Mouse (Mus musculus) intestine, embryonic 14.5 days (tissue): ENCODE measurements around the gene Cisd3. TPM values are rescaled to one million over a fixed set of nuclear protein-coding genes. Genes with fewer than 3 reads are reported as not detected.

Source experiments
- ATAC-seq: fragments of 200-750 bp; cut with Nextera tagmentation; replicated peaks from 2 replicates; pipeline ENCODE4 v1.8.0; 2017; ENCODE audit warnings: low read depth, moderate number of reproducible peaks, moderate TSS enrichment, moderate library complexity; ENCODE audit not compliant: low FRiP score, low TSS enrichment
- DNase-seq: peaks from one replicate; pipeline ENCODE4 v3.0.0-alpha.2; 2018; ENCODE audit warnings: low spot score
- H3K27ac ChIP-seq: fragments of 300-500 bp; sonication (generic); 2 replicates; pipeline ENCODE4 v1.5.1; 2014; ENCODE audit warnings: low read depth, mild to moderate bottlenecking, control low read depth
- H3K27me3 ChIP-seq: fragments of 300-500 bp; sonication (generic); replicated peaks from 2 replicates; pipeline ENCODE4 v1.6.1; 2014; ENCODE audit warnings: low read length, control low read depth; ENCODE audit not compliant: control insufficient read depth, insufficient read depth
- H3K36me3 ChIP-seq: fragments of 300-500 bp; sonication (generic); 2 replicates; pipeline ENCODE4 v1.6.1; 2014; ENCODE audit warnings: low read length, control low read depth; ENCODE audit not compliant: control insufficient read depth, insufficient read depth
- H3K4me1 ChIP-seq: fragments of 300-500 bp; sonication (generic); replicated peaks from 2 replicates; pipeline ENCODE4 v1.6.1; 2014; ENCODE audit warnings: low read length, control low read depth, mixed read lengths; ENCODE audit not compliant: control insufficient read depth, insufficient read depth
- H3K4me2 ChIP-seq: fragments of 300-500 bp; sonication (generic); 2 replicates; pipeline ENCODE4 v1.6.1; 2014; ENCODE audit warnings: low read length
- H3K4me3 ChIP-seq: fragments of 300-500 bp; sonication (generic); 2 replicates; pipeline ENCODE4 v1.5.1; 2014; ENCODE audit warnings: low read depth, low read length, control low read depth, mixed read lengths
- H3K9ac ChIP-seq: fragments of 300-500 bp; sonication (generic); 2 replicates; pipeline ENCODE4 v1.6.1; 2014; ENCODE audit warnings: mild to moderate bottlenecking, low read length
- H3K9me3 ChIP-seq: fragments of 300-500 bp; sonication (generic); 2 replicates; pipeline ENCODE4 v1.6.1; 2016; ENCODE audit warnings: low read length, control low read depth; ENCODE audit not compliant: control insufficient read depth
- WGBS: fragments of 180-500 bp; shearing (Covaris S2); extraction: QIAGEN DNeasy Blood & Tissue Kit; methylation state at CpG from one replicate; pipeline ENCODE4 v1.1.7; 2014; 5-methylcytosine and 5-hydroxymethylcytosine counted together
- polyA plus RNA-seq: library from polyadenylated mRNA; unstranded; fragments of >200 nt; fragmentation: Nextera tagmentation; extraction: Ambion mirVana; gene quantifications from 2 replicates; pipeline ENCODE4 v1.2.1, GENCODE M21; 2014

Gene Cisd3
- polyA plus RNA-seq, 1 experiment from 2014 or later = 47.9 TPM

DNA sequence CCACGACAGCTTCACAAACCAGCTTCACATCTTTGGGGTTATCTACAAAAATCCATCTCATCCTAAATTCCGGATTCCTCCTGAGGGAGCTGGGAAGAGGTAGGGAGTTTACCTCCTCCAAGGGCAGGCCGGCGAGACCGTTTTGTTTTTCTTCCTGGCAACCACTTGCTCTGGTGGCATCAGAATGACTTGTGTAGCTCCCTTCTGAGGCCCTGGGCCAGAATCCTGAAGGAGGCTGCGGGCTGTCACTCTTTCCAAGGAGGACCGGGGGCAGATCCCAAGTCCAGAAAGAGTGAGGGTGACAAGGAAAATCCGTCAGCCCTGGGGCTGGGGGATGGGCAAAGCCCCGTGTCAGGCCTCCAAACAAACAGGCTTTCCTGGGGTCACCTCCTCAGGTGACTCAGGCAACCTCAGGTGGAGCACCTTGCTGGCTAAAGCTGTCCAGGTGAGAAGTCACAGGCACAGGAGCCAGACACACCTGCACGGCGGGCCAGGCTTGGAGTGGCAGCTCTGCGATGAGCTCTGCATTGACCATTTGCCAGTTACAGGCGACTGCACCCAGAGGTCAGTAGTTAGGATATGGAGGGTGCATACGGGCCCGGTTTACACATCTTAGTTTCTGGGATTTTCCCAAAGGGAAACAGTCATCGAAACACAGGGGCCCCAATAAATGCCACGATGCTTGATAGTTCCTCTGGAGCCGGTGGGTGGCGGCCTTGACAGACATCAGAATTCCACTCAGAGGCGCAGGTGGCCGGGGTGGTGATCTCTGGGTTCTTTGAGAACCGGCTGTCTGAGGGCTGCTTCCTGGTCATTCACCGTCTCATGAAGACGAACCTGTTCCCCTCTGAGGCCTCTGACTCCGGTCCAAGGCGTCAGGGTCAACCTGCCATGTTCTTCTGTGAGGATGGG, 32.0 kb downstream of the Cisd3 start:
- peaks cover 78% of the 10 kb centered on the region for H3K36me3 ChIP-seq
- 85% methylated on average over 26 of the region's 26 CpGs for WGBS

DNA sequence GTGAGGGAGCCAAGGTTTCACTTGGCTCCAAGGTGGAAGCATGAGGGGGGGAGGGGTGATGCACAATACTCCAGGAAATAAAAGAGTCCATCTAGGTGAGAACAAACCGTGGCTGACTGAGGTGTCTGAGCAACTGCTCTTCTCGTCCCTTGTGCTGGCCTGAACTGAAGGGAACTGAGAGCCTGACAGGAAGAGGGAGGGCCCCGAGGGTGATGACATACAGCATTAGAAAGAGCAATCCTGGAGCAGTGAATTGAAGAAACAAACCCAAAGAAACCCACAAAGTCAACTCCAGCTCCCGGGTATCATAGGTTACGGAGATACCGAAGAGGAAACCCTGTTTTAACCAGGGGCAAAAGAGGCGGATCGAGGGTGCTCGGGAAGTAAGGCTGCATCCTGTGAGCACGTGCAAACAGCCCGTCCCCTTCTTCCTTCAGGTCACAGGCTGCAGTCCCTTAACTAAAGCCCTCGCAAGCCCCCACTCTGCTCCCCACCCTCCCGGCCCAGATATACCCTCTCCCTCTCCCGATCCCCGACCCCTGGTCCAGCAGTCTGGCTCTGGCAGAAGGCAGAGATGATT, 32.7 kb downstream of the Cisd3 start:
- H3K9me3 ChIP-seq = peaks cover 4% of the 10 kb centered on the region; the same call in 1 of the 2 replicates
- no peak overlapping the region for H3K4me3 ChIP-seq
- DNase-seq (no peak), ATAC-seq (no peak)
- no peaks in the 10 kb centered on the region for H3K4me1 ChIP-seq
- 79% methylated on average over 15 of the region's 15 CpGs for WGBS
- H3K27ac ChIP-seq = no peak overlapping the region
- H3K27me3 ChIP-seq = no peaks in the 10 kb centered on the region
- H3K9ac ChIP-seq = no peak overlapping the region
- no peak overlapping the region for H3K4me2 ChIP-seq
- peaks cover 80% of the 10 kb centered on the region for H3K36me3 ChIP-seq

More for the DNA sequence above, 32.0 kb downstream of the Cisd3 start:
- no peaks in the 10 kb centered on the region for H3K4me1 ChIP-seq
- ATAC-seq (no peak), DNase-seq (no peak)
- H3K4me2 ChIP-seq = no peak overlapping the region
- no peak overlapping the region for H3K9ac ChIP-seq
- no peaks in the 10 kb centered on the region for H3K27me3 ChIP-seq
- H3K9me3 ChIP-seq = peaks cover 4% of the 10 kb centered on the region; the same call in 1 of the 2 replicates
- H3K4me3 ChIP-seq = no peak overlapping the region
- no peak overlapping the region for H3K27ac ChIP-seq

DNA sequence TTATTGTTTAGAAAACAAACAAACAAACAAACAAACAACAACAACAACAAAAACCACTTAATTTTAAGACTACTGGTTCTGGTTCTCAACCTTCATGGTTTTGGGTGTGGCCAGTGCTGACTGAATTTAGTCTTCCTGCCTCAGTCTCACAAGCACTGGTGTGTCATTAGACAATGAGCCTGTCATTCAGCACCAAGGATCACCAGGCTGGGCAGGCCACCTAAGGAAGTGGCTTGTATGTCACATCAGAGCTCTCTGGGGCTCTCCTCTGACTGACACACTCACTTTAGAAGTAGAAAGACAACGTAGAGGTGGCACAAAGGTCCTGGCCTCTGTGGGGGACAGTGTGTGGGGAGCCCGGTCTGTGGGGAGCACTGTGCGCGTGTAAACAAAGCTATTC, 33.4 kb downstream of the Cisd3 start:
- H3K4me2 ChIP-seq = no peak overlapping the region
- H3K27me3 ChIP-seq = no peaks in the 10 kb centered on the region
- DNase-seq = no peak
- 89% methylated on average over 4 of the region's 4 CpGs for WGBS
- no peak overlapping the region for H3K27ac ChIP-seq
- no peak for ATAC-seq
- peaks cover 80% of the 10 kb centered on the region for H3K36me3 ChIP-seq
- no peak overlapping the region for H3K4me3 ChIP-seq
- peaks cover 4% of the 10 kb centered on the region; the same call in 1 of the 2 replicates for H3K9me3 ChIP-seq
- H3K4me1 ChIP-seq = no peaks in the 10 kb centered on the region
- no peak overlapping the region for H3K9ac ChIP-seq

DNA sequence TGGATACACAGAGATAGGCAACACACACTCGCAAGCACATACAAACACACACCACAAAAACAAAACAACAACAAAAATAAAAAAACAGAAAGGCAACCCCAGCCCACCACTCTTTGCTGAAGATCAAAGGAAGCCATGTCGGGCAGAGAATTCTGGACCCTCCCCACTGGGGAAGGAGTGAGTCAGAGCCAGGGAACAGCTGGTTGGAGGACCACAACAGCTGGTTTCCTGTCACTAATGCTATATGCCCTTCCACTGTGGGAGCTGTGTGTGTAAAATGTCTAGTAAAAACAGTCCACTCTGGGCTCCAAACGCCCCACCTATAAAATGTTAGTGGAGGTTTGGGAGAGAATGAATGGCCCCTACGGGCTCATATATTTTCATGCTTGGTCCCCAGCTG, 35.7 kb downstream of the Cisd3 start:
- ATAC-seq (no peak), DNase-seq (no peak)
- no peak overlapping the region for H3K27ac ChIP-seq
- peaks cover 95% of the 10 kb centered on the region for H3K36me3 ChIP-seq
- no peaks in the 10 kb centered on the region for H3K4me1 ChIP-seq
- no peaks in the 10 kb centered on the region for H3K27me3 ChIP-seq
- WGBS = 89% methylated on average over 4 of the region's 4 CpGs
- H3K9me3 ChIP-seq = peaks cover 4% of the 10 kb centered on the region; the same call in 1 of the 2 replicates
- no peak overlapping the region for H3K9ac ChIP-seq
- no peak overlapping the region for H3K4me3 ChIP-seq
- no peak overlapping the region for H3K4me2 ChIP-seq

DNA sequence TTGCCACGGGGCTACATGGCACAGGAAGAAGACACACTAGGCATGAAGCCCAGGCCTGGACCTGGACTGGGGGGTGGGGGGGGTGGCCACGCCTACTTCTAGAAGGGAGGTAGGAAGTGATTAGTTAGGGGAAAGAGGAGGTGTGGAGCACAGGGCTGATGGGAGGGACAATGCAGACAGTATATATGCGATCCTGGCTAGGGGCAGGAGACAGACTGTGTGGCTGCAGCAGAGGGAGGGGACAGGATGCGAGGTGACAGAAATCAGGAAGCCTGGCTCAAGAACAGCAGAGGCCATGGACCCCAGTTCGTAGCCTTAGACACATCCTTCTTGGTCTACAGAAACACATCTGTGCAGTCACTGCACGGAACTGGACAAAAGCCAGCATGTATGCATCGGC, 38.1 kb downstream of the Cisd3 start:
- WGBS = 80% methylated on average over 7 of the region's 7 CpGs
- no peak for ATAC-seq
- peaks cover 95% of the 10 kb centered on the region for H3K36me3 ChIP-seq

DNA sequence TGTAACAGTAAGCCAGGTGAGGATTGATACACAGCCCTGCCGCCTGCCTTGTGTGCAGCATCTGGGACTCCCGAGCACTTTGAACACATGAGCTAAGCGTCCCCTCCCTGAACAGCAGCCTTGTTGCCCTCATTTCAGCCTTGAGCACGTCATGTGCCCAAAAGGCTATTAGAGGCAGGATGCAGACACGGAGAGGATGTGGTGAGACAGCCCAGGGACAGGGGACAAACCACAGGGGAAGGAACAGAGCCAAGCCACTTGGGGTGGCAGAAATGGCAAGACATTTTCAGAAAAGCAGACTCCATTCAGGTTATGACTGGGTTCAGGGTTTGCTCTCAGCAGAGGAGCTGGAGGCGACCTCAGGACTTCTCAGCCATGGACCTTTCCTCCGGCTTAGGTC, 42.7 kb downstream of the Cisd3 start:
- no peak overlapping the region for H3K27ac ChIP-seq
- no peak overlapping the region for H3K9ac ChIP-seq
- DNase-seq (no peak), ATAC-seq (no peak)
- H3K27me3 ChIP-seq = no peaks in the 10 kb centered on the region
- H3K4me2 ChIP-seq = no peak overlapping the region
- 71% methylated on average over 7 of the region's 7 CpGs for WGBS
- H3K9me3 ChIP-seq = no peaks in the 10 kb centered on the region
- no peak overlapping the region for H3K4me3 ChIP-seq
- H3K36me3 ChIP-seq = peaks cover 88% of the 10 kb centered on the region
- H3K4me1 ChIP-seq = no peaks in the 10 kb centered on the region

More for the DNA sequence above, 38.1 kb downstream of the Cisd3 start:
- H3K27ac ChIP-seq = no peak overlapping the region
- H3K4me3 ChIP-seq = no peak overlapping the region
- H3K27me3 ChIP-seq = no peaks in the 10 kb centered on the region
- peaks cover 4% of the 10 kb centered on the region; the same call in 1 of the 2 replicates for H3K9me3 ChIP-seq
- H3K4me1 ChIP-seq = no peaks in the 10 kb centered on the region
- H3K4me2 ChIP-seq = no peak overlapping the region
- H3K9ac ChIP-seq = no peak overlapping the region
- DNase-seq = no peak

DNA sequence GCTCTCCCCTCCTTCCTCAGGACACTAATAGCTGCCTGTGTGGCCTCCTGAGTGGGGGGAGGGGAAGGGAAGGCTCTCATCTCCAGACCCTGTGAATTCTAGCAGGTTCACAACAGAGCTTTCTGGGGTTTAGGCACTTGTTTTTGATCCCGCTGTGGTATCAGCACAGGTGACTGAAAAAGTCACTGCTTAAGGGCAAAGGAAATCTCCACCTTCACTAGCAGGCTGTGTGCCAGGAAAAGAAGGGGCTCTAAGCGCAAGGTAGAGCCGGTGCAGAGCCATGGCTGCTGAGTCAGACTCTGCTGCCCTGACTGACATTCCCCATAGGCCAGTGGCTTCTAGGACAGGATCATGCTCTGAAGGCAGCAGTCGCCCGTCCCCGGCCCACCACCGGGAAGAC, 43.1 kb downstream of the Cisd3 start:
- WGBS = 73% methylated on average over 7 of the region's 7 CpGs

DNA sequence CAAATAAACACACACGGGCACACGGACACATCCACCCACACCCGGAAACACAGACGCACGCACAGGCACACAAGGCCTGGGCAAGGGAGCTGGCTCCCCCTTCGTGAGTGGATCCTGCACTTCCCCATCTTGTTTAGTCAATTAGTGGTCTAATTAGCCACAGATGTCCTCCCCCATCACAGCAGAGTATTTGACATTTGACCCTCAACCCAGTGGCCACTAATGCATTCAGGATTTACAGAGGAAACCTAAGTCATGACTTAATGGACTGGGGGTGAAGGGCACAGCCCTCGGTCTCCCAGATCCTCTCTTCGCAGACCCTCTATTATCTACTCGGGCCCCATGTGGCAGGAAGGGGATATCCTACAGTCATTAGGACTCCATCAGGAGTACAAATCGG, 48.1 kb downstream of the Cisd3 start:
- H3K9ac ChIP-seq = no peak overlapping the region
- WGBS = 30% methylated on average over 10 of the region's 10 CpGs
- no peaks in the 10 kb centered on the region for H3K27me3 ChIP-seq
- DNase-seq (no peak), ATAC-seq (no peak)
- peaks cover 37% of the 10 kb centered on the region for H3K36me3 ChIP-seq
- no peak overlapping the region for H3K4me3 ChIP-seq
- no peak overlapping the region for H3K27ac ChIP-seq
- 0 out of 2 replicates have a peak, but pooled peaks cover 3% of the 10 kb centered on the region for H3K4me1 ChIP-seq
- H3K4me2 ChIP-seq = no peak overlapping the region
- H3K9me3 ChIP-seq = no peaks in the 10 kb centered on the region

More for the DNA sequence above, 43.1 kb downstream of the Cisd3 start:
- Histone ChIP-seq H3K4me3 (no peak overlapping the region), H3K27ac (no peak overlapping the region), H3K4me2 (no peak overlapping the region), H3K27me3 (no peaks in the 10 kb centered on the region), H3K9ac (no peak overlapping the region), H3K4me1 (no peaks in the 10 kb centered on the region), H3K36me3 (peaks cover 84% of the 10 kb centered on the region), H3K9me3 (no peaks in the 10 kb centered on the region)
- ATAC-seq = no peak
- no peak for DNase-seq
